Mouse (Mus musculus) embryonic facial prominence, embryonic 14.5 days (tissue): ENCODE results near the gene 1700008O03Rik. TPM values are rescaled to one million over a fixed set of nuclear protein-coding genes. Genes with fewer than 3 reads are reported as not detected.

ENCODE experiments used
- ATAC-seq: fragments of 200-750 bp; cut with Nextera tagmentation; 2 replicates; pipeline ENCODE4 v1.8.0; 2017; ENCODE audit warnings: low read depth, moderate number of reproducible peaks, moderate TSS enrichment
- DNase-seq: peaks from one replicate; pipeline ENCODE4 v3.0.0-alpha.2; 2015; ENCODE audit warnings: low spot score
- H3K27ac ChIP-seq: fragments of 300-500 bp; sonication (generic); replicated peaks from 2 replicates; pipeline ENCODE4 v1.5.1; 2014; ENCODE audit warnings: low read depth, mild to moderate bottlenecking, low read length, moderate library complexity
- H3K27me3 ChIP-seq: fragments of 300-500 bp; sonication (generic); replicated peaks from 2 replicates; pipeline ENCODE4 v1.6.1; 2014; ENCODE audit warnings: low read length; ENCODE audit not compliant: control insufficient read depth, insufficient read depth
- H3K36me3 ChIP-seq: fragments of 300-500 bp; sonication (generic); 2 replicates; pipeline ENCODE4 v1.6.1; 2014; ENCODE audit warnings: low read length, mixed read lengths; ENCODE audit not compliant: control insufficient read depth, insufficient read depth
- H3K4me1 ChIP-seq: fragments of 300-500 bp; sonication (generic); 2 replicates; pipeline ENCODE4 v1.6.1; 2014; ENCODE audit warnings: antibody characterized with exemption, low read length; ENCODE audit not compliant: control insufficient read depth, insufficient read depth
- H3K4me2 ChIP-seq: fragments of 300-500 bp; sonication (generic); 2 replicates; pipeline ENCODE4 v1.6.1; 2014; ENCODE audit warnings: low read depth, mild to moderate bottlenecking, low read length, moderate library complexity, mixed read lengths
- H3K4me3 ChIP-seq: fragments of 300-500 bp; sonication (generic); 2 replicates; pipeline ENCODE4 v1.5.1; 2014; ENCODE audit warnings: low read depth, mild to moderate bottlenecking, low read length
- H3K9ac ChIP-seq: fragments of 300-500 bp; sonication (generic); 2 replicates; pipeline ENCODE4 v1.6.1; 2014; ENCODE audit warnings: low read depth, mild to moderate bottlenecking, low read length, moderate library complexity, mixed read lengths
- H3K9me3 ChIP-seq: fragments of 300-500 bp; sonication (generic); 2 replicates; pipeline ENCODE4 v1.6.1; 2016; ENCODE audit warnings: low read length; ENCODE audit not compliant: control insufficient read depth
- WGBS: fragments of 180-500 bp; shearing (Covaris S2); extraction: QIAGEN DNeasy Blood & Tissue Kit; methylation state at CpG from one replicate; pipeline ENCODE4 v1.1.7; 2014; 5-methylcytosine and 5-hydroxymethylcytosine counted together
- polyA plus RNA-seq: library from polyadenylated mRNA; unstranded; fragments of >200 nt; fragmentation: Nextera tagmentation; extraction: Ambion mirVana; gene quantifications from 2 replicates; pipeline ENCODE4 v1.2.1, GENCODE M21; 2014

1700008O03Rik gene
- 0.33 and 0.80 TPM in 2 replicates for polyA plus RNA-seq

DNA sequence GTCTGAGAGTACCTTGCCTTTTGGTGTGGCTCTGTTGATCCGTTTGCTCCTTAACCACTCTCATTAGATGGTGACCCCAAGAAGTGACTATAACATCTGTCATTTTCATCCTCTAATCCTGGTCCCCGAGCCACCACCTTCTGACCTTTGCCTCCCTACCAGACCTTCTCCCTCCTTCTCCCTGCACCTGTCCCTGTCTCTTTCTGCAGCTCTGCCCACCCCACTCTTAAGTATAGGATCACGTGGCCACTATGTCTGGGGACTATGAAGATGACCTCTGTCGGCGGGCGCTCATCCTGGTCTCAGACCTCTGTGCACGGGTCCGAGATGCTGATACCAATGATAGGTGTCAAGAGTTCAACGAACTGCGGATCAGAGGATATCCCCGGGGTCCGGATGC is at the start of gene 1700008O03Rik:
Gene 1700008O03Rik, minus strand, starts transcription at position 101 of the 400 bp plus-strand sequence.
- no peaks in the 10 kb centered on the region; the same call in 1 of the 2 replicates for H3K27me3 ChIP-seq
- no peaks in the 10 kb centered on the region for H3K9me3 ChIP-seq
- H3K4me3 ChIP-seq: peak within 1 kb of the TSS; percentile 50
- WGBS: 78% methylated on average over 12 of the region's 12 CpGs
- H3K36me3 ChIP-seq: no peaks in the 10 kb centered on the region
- DNase-seq (no peak), ATAC-seq (no peak)
- H3K4me1 ChIP-seq: no peaks in the 10 kb centered on the region
- peak within 1 kb of the TSS; percentile 91 for H3K4me2 ChIP-seq
- H3K9ac ChIP-seq: peak within 1 kb of the TSS; percentile 56
- H3K27ac ChIP-seq: no peak within 1 kb of the TSS

DNA sequence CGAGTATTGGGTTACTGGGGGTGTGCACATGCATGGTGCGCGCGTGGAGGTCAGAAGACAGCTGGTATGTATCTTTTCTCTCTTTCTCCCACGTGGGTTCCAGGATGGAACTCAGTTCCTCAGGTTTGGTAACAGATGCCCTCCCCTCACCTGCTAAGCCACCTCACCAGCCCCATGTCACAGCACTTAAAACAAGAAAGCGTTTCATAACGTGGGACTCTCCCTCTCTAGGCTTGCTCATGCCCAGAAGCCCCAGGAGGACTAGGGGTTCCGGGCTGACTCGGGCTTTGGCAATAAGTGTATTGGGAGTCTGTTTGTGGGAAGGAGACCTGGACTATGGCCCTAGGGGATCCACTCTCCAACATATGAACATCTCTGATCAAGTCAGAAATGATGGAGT is 48.5 kb upstream of the 1700008O03Rik start:
- 68% methylated on average over 9 of the region's 9 CpGs for WGBS
- H3K9ac ChIP-seq: no peak overlapping the region
- no peaks in the 10 kb centered on the region for H3K9me3 ChIP-seq
- H3K27ac ChIP-seq: no peak overlapping the region
- H3K4me2 ChIP-seq: no peak overlapping the region
- H3K4me3 ChIP-seq: no peak overlapping the region
- ATAC-seq (no peak), DNase-seq (no peak)
- H3K36me3 ChIP-seq: no peaks in the 10 kb centered on the region
- peaks cover 26% of the 10 kb centered on the region for H3K27me3 ChIP-seq
- peaks cover 5% of the 10 kb centered on the region; the same call in 1 of the 2 replicates for H3K4me1 ChIP-seq

DNA sequence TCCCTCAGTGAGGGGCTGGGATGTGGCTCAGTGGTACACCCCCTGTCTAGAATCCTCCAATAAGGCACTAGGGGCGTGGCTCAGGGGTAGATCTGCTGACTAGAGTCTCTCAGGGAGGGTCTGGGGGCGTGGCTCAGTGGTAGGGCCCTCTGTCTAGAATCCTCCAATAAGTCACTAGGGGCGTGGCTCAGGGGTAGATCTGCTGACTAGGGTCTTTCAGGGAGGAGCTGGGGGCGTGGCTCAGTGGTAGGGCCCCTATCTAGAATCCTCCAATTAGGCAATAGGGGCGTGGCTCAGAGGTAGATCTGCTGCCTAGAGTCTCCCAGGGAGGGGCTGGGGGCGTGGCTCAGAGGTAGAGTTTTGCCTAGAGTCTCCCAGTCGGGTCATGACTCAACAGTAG is 47.8 kb upstream of the 1700008O03Rik start:
- H3K27me3 ChIP-seq: peaks cover 27% of the 10 kb centered on the region
- H3K9me3 ChIP-seq: no peaks in the 10 kb centered on the region
- no peak overlapping the region for H3K4me3 ChIP-seq
- peaks cover 5% of the 10 kb centered on the region; the same call in 1 of the 2 replicates for H3K4me1 ChIP-seq
- peak; percentile 80 for DNase-seq
- H3K4me2 ChIP-seq: no peak overlapping the region
- under 1% methylated on average over 7 of the region's 7 CpGs for WGBS
- peak; percentile 30; the same call in 1 of the 2 replicates for ATAC-seq
- no peaks in the 10 kb centered on the region for H3K36me3 ChIP-seq
- H3K9ac ChIP-seq: no peak overlapping the region
- H3K27ac ChIP-seq: no peak overlapping the region

DNA sequence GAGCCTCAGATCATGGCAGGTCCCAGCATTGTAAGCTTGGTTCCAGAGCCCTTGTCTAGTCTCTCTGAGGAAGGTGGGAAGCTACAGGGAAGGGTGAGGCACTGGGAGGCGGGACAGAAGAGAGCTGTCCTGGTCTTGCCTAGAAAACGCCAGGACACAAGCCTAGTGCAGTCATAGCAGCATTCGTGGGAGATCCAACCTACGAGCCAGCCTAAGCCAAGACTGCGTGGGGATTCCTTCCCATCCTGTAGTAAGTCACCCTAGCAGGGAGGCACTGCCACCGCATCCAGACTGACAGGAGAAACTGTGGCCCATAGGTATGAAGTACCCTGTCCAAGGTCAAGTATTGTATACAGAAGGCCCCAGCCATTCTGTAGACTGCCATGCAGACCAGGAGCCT is 46.9 kb upstream of the 1700008O03Rik start:
- Histone ChIP-seq H3K4me3 (no peak overlapping the region), H3K9me3 (no peaks in the 10 kb centered on the region), H3K27ac (no peak overlapping the region), H3K9ac (no peak overlapping the region), H3K36me3 (no peaks in the 10 kb centered on the region), H3K27me3 (peaks cover 31% of the 10 kb centered on the region), H3K4me1 (peaks cover 5% of the 10 kb centered on the region; the same call in 1 of the 2 replicates), H3K4me2 (no peak overlapping the region)
- no peak for DNase-seq
- ATAC-seq: no peak
- WGBS: 70% methylated on average over 6 of the region's 6 CpGs

DNA sequence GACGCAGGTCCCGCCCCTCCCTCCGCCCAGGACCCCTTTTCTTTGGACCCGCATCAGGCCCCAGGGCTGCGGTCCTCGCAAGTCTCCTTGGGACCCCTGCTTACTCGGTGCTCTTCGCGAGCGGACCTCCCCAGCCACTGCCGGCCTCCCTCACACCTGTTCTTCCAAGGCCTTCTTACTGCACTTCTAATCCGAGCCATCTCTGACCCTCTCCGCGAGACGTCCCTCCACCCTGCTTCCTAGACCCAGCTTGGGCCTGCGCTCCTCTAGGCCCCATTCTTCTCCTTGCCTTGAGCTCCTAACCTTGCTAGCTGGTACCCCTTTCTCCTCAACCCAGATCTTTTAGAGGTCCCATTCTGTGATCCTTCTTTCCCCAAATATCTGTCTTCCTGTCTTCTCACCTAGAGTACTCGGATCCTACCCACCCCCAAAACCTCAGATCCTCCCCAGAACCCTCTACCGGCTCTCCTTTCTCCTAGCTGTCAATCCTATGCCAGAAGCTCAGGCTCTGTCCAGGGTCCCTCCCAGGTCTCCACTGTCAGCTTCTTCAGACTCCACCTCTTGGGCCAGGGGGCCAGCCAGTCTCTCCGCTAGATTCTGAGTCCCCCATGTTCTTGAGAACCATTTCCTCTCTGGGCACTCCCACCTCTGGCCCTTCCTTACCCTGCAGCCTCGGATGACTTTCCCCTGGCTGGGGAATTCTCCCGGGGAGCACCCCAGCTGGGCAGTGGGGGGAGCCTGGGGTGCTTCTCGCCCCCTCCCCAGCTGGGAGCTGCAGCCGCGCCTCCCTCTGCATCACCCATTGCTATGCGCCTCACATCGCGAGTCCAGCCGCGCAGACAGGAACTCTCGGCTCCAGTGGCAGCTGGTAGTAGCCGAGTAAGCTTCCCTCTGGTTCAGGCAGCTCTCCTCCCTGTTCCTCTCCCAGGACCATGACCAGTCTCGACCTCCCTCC is 44.2 kb upstream of the 1700008O03Rik start:
- no peaks in the 10 kb centered on the region for H3K9me3 ChIP-seq

DNA sequence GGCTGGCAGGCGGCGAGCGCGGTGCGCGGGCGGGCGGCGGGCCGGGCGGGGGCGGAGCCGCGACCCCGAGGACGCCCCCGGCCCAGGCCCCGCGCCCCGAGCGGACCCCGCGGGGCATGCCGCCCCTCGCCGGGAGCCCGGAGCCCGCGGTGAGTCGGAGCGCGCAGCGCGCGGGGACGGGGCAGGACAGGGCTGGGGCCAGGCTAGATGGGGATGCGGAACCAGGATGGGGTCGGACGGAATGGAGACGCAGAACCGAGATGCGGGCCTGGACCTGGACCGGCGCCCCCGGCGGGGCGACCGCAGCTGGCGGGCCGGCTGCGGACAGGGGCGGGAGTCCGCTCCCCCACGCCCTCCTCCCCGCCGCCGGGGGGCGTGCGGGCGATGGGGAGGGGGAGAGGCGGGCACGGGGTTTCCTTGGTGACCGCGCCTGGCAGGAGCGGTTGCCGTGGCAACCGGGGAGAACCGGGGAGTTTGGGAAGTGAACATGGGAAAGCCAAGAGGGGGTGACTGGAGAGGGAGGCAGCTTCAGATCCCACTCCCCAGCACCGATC is 43.4 kb upstream of the 1700008O03Rik start, which contains the start of gene Lrrc4b:
Gene Lrrc4b, plus strand, starts transcription at position 51 of the 554 bp plus-strand sequence.
- peak; percentile 56 for ATAC-seq
- H3K27ac ChIP-seq: peak within 1 kb of the TSS; percentile 67

More for the DNA sequence above, 44.2 kb upstream of the 1700008O03Rik start:
- H3K4me3 ChIP-seq: peak overlapping the region; percentile 61
- ATAC-seq: no peak
- H3K27me3 ChIP-seq: peaks cover 32% of the 10 kb centered on the region
- peak overlapping the region; percentile 76 for H3K4me2 ChIP-seq
- peak overlapping the region; percentile 71 for H3K9ac ChIP-seq
- H3K27ac ChIP-seq: no peak overlapping the region
- peaks cover 5% of the 10 kb centered on the region; the same call in 1 of the 2 replicates for H3K4me1 ChIP-seq
- no peak for DNase-seq
- H3K36me3 ChIP-seq: no peaks in the 10 kb centered on the region
- 6% methylated on average over 26 of the region's 32 CpGs for WGBS

DNA sequence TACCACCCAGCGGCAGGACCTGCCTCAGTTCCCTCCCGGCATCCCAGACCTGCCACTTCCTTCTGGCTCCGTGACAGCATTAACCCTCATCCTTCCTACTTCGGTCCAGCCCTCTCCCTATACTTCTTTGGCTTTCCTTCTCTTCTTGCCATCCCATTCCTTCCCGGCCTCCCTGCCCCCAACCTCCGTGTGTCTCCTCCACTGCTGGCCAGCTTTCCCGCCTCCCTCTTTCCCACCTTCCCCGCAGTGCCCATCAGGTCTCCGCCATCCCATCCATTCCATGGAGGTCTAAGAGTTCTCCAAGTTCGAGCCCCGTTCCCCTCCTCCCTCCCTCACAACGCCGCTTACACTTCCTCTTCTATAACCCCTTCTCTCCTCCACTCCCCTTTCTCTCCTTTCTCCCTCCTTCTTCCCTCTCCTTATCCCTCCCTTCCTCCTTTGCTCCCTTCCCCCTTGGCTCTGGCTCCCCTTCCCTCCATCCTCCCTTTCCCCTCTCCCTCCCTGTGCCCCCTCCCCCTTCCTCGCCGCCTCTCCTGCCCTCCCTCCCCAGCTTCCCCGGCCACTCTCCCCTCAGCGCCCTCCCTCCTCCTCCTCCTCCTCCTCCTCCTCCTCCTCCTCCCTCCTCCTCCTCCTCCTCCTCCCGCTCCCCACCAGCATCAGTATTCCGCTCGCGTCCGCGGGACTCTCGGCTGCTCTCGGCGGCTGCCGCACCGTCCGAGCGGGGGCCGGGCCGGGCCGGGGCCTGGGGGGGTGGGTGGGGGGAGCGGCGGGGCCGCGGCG is 42.7 kb upstream of the 1700008O03Rik start:
- peak overlapping the region; percentile 71 for H3K9ac ChIP-seq
- peaks cover 32% of the 10 kb centered on the region for H3K27me3 ChIP-seq
- H3K36me3 ChIP-seq: no peaks in the 10 kb centered on the region
- H3K4me2 ChIP-seq: peak overlapping the region; percentile 76
- H3K9me3 ChIP-seq: no peaks in the 10 kb centered on the region
- WGBS: 2% methylated on average over 17 of the region's 38 CpGs
- peak overlapping the region; percentile 67; the same call in 1 of the 2 replicates for H3K27ac ChIP-seq
- H3K4me1 ChIP-seq: peaks cover 5% of the 10 kb centered on the region; the same call in 1 of the 2 replicates
- H3K4me3 ChIP-seq: peak overlapping the region; percentile 61
- ATAC-seq (peak; percentile 39; the same call in 1 of the 2 replicates), DNase-seq (peak; percentile 72)

More for the DNA sequence above, 43.4 kb upstream of the 1700008O03Rik start, which contains the start of gene Lrrc4b:
- Histone ChIP-seq H3K4me3 (peak within 1 kb of the TSS; percentile 61), H3K36me3 (no peaks in the 10 kb centered on the region), H3K27me3 (peaks cover 32% of the 10 kb centered on the region), H3K9ac (peak within 1 kb of the TSS; percentile 71), H3K9me3 (no peaks in the 10 kb centered on the region), H3K4me1 (peaks cover 5% of the 10 kb centered on the region; the same call in 1 of the 2 replicates), H3K4me2 (peak within 1 kb of the TSS; percentile 76)
- 0% methylated on average over 7 of the region's 69 CpGs for WGBS
- peak; percentile 71 for DNase-seq

DNA sequence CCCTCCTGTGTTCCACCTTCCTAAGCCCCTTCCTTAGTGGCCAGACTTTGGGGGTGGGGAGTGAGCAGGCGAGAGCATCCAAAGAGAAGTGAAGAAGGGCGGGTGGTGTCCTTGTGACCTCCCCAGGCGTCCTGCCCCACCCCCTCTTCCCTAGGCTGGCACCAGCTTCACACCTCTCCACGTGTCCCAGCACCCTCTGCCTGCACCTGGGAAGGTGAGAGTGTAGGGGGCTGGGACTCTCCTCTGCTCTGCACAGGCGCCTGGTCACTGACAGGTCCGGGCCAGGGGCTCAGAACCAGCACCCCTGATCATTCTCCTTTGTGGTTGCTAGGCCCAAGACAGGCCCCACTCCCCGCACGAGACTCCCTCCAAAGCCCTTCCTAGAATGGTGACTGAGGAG is 42.0 kb upstream of the 1700008O03Rik start:
- no peak for ATAC-seq
- no peaks in the 10 kb centered on the region for H3K9me3 ChIP-seq
- peak overlapping the region; percentile 76 for H3K4me2 ChIP-seq
- H3K4me3 ChIP-seq: peak overlapping the region; percentile 61
- no peak for DNase-seq
- H3K27me3 ChIP-seq: peaks cover 32% of the 10 kb centered on the region
- H3K9ac ChIP-seq: no peak overlapping the region
- 6% methylated on average over 8 of the region's 8 CpGs for WGBS
- H3K27ac ChIP-seq: no peak overlapping the region
- peaks cover 5% of the 10 kb centered on the region; the same call in 1 of the 2 replicates for H3K4me1 ChIP-seq
- no peaks in the 10 kb centered on the region for H3K36me3 ChIP-seq
